ENCODE assay signal across 8 mouse cellular contexts in genomic region chr7:90301942-90302646, GRCm38 (mm10). TPM values are rescaled to one million over a fixed set of nuclear protein-coding genes. Genes with fewer than 3 reads are reported as not detected.
DNase-seq lines count a peak whose midpoint lies in the region; ATAC-seq and TF ChIP-seq lines count a peak whose summit lies in the region.

TSS of gene Sytl2 (plus strand) at chr7:90302252.

- H3K27ac ChIP-seq in forebrain, embryonic 13.5 days = no peak within 1 kb of the TSS
- H3K27ac ChIP-seq in lung, postnatal 0 days (ENCODE audit: low read length) = no peak within 1 kb of the TSS

- WGBS in forebrain, embryonic 13.5 days = under 1% methylated on average over 36 of the region's 43 CpGs
- WGBS in lung, postnatal 0 days = 1% methylated on average over 40 of the region's 43 CpGs

- no peak for TF ChIP-seq EP300 in lung, postnatal 0 days (IDR thresholded peaks at IDR 0.05)

- no peaks in the 10 kb centered on the region for H3K36me3 ChIP-seq in forebrain, embryonic 13.5 days (ENCODE audit: poor library complexity, severe bottlenecking)
- H3K36me3 ChIP-seq in lung, postnatal 0 days (ENCODE audit: insufficient read depth, low read length) = no peaks in the 10 kb centered on the region

- intact Hi-C loops in heart, postnatal 36 days (cut with DNase I) = no loop called here

- H3K4me3 ChIP-seq in forebrain, embryonic 13.5 days = peak within 1 kb of the TSS; percentile 59
- H3K4me3 ChIP-seq in lung, postnatal 0 days (ENCODE audit: low read depth, low read length) = peak within 1 kb of the TSS; percentile 53

- peak; percentile 50 to 60 for DNase-seq in CD8-positive naive resting alpha-beta T cell, adult 2 months (ENCODE audit: low read depth in 2 of 2, low spot score in 2 of 2)
- peak; percentile 65 for DNase-seq in brain, adult 2 months (ENCODE audit: low read depth, low spot score)
- DNase-seq in heart, postnatal 36 days = peak; percentile 49 to 57
- DNase-seq in layer of hippocampus, adult 8-10 months (ENCODE audit: low spot score in 2 of 2) = no peak
- DNase-seq in lung, postnatal 0 days (ENCODE audit: low spot score) = peak; percentile 83
- peak; percentile 3 for DNase-seq in ovary, postnatal 10 days (ENCODE audit: low spot score)
- peak; percentile 88 for DNase-seq in thymus, postnatal 14 days

- peaks cover 23% of the 10 kb centered on the region for H3K27me3 ChIP-seq in forebrain, embryonic 13.5 days
- no peaks in the 10 kb centered on the region for H3K27me3 ChIP-seq in lung, postnatal 0 days (replicated peaks; ENCODE audit: insufficient read depth, low read length)

- H3K4me2 ChIP-seq in forebrain, embryonic 13.5 days = peak within 1 kb of the TSS; percentile 98
- peak within 1 kb of the TSS; percentile 91 for H3K4me2 ChIP-seq in lung, postnatal 0 days (replicated peaks; ENCODE audit: low read depth, low read length)

- peaks cover 9% of the 10 kb centered on the region for H3K4me1 ChIP-seq in forebrain, embryonic 13.5 days
- no peaks in the 10 kb centered on the region for H3K4me1 ChIP-seq in lung, postnatal 0 days (ENCODE audit: insufficient read depth, low read depth, low read length)

- peak within 1 kb of the TSS; percentile 65 for H3K9ac ChIP-seq in forebrain, embryonic 13.5 days
- H3K9ac ChIP-seq in lung, postnatal 0 days (replicated peaks; ENCODE audit: low read depth) = peak within 1 kb of the TSS; percentile 32

- no peaks in the 10 kb centered on the region for H3K9me3 ChIP-seq in forebrain, embryonic 13.5 days (replicated peaks)
- H3K9me3 ChIP-seq in lung, postnatal 0 days (ENCODE audit: low read length) = no peaks in the 10 kb centered on the region

- ATAC-seq in forebrain, embryonic 13.5 days = peak; percentile 90
- peak; percentile 96 for ATAC-seq in lung, postnatal 0 days

- TF ChIP-seq CTCF in lung, postnatal 0 days (IDR thresholded peaks at IDR 0.05) = no peak; the same call in none of the 2 replicates

RNA-seq across cellular contexts. Expression of gene Sytl2, which starts in this region (rescaled TPM):
- 0.94 and 0.97 TPM in 2 replicates for polyA plus RNA-seq in forebrain, embryonic 13.5 days (2015; fragmentation: Nextera tagmentation; extraction: Ambion mirVana)
- total RNA-seq in heart, postnatal 36 days (2021) = 1 to 10 TPM; 2.6 to 2.7 TPM
- total RNA-seq in layer of hippocampus, adult 8-10 months (2022) = 10 to 100 TPM; 41.4 to 48.2 (median 44.3) TPM
- polyA plus RNA-seq in lung, postnatal 0 days (2015; fragmentation: Nextera tagmentation; extraction: Ambion mirVana) = 7.4 and 8.0 TPM in 2 replicates

Comparison
In these comparisons a context has a peak if more than half of its experiments do, and no peak if none do; other contexts are left out.
1. RNA of gene Sytl2 (total RNA-seq): 41.4 to 48.2 TPM in layer of hippocampus, adult 8-10 months; 2.6 to 2.7 TPM in heart, postnatal 36 days; every median in the first group is over 10 times any median in the second.
2. Peak in ATAC-seq, H3K4me3 ChIP-seq, H3K9ac ChIP-seq and H3K4me2 ChIP-seq in forebrain, embryonic 13.5 days; RNA of the gene not detected or under 1 TPM.
3. DNase-seq: peak in CD8-positive naive resting alpha-beta T cell, adult 2 months (2 of 2), brain, adult 2 months (single experiment), heart, postnatal 36 days (2 of 2), lung, postnatal 0 days (single experiment), ovary, postnatal 10 days (single experiment) and thymus, postnatal 14 days (single experiment); none in layer of hippocampus, adult 8-10 months (0 of 2).